Mouse (Mus musculus) layer of hippocampus, adult 9-11 months (tissue): ENCODE measurements at regions not wholly inside any gene's neighbourhood (a gene's known extent, or its start where the extent isn't known, plus 50 kb on each side); places are given as distances from the start of the nearest gene placed in this dataset.
"Not testable (repeated sequence)": the region's sequence is repeated elsewhere in the genome, so short reads cannot be mapped to it uniquely, and the experiment has no call there.

Experiments used
- DNase-seq: peaks from one replicate; pipeline ENCODE4 v3.0.0; 2022

DNA sequence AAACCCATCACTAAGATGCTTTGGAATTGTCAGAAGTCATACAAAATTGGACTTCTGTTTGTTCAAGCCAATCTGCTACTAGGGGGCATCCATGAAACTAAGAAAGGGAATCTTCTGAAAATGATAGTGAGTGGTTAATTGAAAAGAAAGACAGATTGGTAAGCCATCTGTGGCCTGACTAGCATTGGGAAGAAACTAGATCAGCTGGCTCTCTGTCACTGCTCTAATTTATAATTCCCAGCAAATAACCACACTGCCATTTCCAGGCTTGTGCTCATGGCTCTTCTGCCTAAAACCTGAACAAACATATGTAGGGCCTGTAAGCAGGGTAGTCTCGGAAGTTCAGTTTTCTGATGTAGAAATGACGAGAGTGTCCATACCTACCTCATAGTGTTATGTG, 569.8 kb downstream of the Pcdh19 start:
- DNase-seq = peak; percentile 15

DNA sequence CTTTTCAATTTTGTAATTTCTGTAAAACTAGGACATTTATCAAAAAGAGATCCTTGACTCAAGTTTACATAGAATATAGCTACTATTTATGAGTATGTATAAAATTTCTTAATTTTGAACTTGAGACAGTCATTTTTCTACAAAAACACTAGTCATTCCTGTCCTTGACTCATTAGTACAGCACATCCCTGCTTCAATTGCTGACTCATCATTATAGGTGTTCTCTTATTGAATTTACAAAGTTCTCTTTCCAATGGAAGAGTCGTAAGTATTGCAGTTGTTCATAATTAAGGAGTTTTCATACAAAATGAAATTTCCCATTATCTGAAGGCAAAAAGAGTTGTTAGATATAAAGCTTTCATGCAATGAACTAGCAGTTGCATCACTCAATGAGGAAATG, 578.6 kb downstream of the Pcdh19 start:
- no peak for DNase-seq

DNA sequence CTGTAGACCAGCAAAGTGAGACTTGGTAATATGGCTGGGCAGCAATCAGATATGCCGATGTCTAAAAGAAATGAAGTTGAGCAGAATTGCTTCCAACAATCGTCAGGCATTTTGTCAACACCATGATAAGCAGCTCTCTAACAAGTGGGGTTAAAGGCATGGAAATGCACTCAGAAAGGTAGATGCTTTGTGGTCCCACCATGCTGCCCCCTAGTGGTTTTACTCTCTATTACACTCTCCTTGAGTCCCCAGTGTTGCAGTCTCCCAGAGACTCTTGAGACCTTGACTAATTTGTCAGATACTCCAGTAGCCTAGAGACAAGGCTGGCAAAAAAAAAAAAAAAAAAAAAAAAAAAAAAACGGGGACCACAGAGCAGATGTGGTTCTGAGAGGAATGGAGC, 595.8 kb downstream of the Pcdh19 start:
- no peak for DNase-seq

DNA sequence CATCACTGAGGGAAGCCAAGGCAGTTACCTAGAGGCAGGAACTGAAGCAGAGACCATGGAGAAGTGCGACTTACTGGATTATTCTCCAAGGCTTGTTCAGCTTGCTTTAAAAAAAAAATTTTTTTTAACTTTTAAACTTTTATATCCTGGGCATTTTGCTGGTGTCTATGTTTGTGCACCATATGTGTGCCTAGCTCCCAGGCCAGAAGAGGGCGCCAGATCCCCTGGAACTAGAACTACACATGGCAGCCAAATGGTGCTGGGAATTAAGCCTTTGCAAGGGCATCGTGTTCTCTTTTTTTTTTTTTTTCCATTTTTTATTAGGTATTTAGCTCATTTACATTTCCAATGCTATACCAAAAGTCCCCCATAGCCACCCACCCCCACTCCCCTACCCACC, 624.7 kb downstream of the Pcdh19 start:
- DNase-seq = not testable (repeated sequence)
